Mouse (Mus musculus) kidney, adult 2 months (tissue): ENCODE data around the gene Faim2. TPM values are rescaled to one million over a fixed set of nuclear protein-coding genes. Genes with fewer than 3 reads are reported as not detected.

ENCODE experiments used
- DNase-seq: peaks from one replicate; pipeline ENCODE4 v3.0.0; 2021
- H3K27ac ChIP-seq: fragments of 200-500 bp; 2 replicates; pipeline ENCODE4 v1.5.1; 2012; ENCODE audit warnings: low read depth, low read length, control low read depth, inconsistent platforms; ENCODE audit not compliant: insufficient read depth
- H3K27me3 ChIP-seq: fragments of 200-500 bp; replicated peaks from 2 replicates; pipeline ENCODE4 v1.6.1; 2012; ENCODE audit warnings: mild to moderate bottlenecking, moderate library complexity, low read length, inconsistent platforms; ENCODE audit not compliant: control insufficient read depth, insufficient read depth
- H3K36me3 ChIP-seq: fragments of 200-500 bp; 2 replicates; pipeline ENCODE4 v1.6.1; 2012; ENCODE audit warnings: mild to moderate bottlenecking, moderate library complexity, low read length, inconsistent platforms; ENCODE audit not compliant: control insufficient read depth, insufficient read depth
- H3K4me1 ChIP-seq: fragments of 200-500 bp; 2 replicates; pipeline ENCODE4 v1.6.1; 2011; ENCODE audit warnings: low read length; ENCODE audit not compliant: control insufficient read depth, insufficient read depth
- H3K4me3 ChIP-seq: fragments of 200-500 bp; 2 replicates; pipeline ENCODE4 v1.5.1; 2011; ENCODE audit warnings: mild to moderate bottlenecking, low read depth, low read length, control low read depth; ENCODE audit not compliant: insufficient read depth
- CTCF ChIP-seq: fragments of 200-500 bp; conservative IDR thresholded peaks from 2 replicates; pipeline ENCODE4 v1.5.1; 2011; ENCODE audit warnings: low read depth, mild to moderate bottlenecking, control low read depth, low read length, moderate library complexity, mixed read lengths; ENCODE audit not compliant: insufficient read depth, insufficient read length
- POLR2A ChIP-seq: fragments of 200-500 bp; IDR thresholded peaks from one replicate; pipeline ENCODE4 v1.6.1; 2011; ENCODE audit warnings: low read depth, low read length, control low read depth
- WGBS: fragments of 180-500 bp; shearing (Covaris S2); methylation state at CpG from one replicate; pipeline ENCODE4 v1.1.7; 2018; 5-methylcytosine and 5-hydroxymethylcytosine counted together
- polyA plus RNA-seq: library from polyadenylated mRNA; depleted of rRNA; stranded (reverse); fragments of >200 nt; gene quantifications from 2 replicates; pipeline ENCODE4 v1.2.3, GENCODE M21; 2012

Gene Faim2
- polyA plus RNA-seq, 1 experiment, result 1.3 TPM

DNA sequence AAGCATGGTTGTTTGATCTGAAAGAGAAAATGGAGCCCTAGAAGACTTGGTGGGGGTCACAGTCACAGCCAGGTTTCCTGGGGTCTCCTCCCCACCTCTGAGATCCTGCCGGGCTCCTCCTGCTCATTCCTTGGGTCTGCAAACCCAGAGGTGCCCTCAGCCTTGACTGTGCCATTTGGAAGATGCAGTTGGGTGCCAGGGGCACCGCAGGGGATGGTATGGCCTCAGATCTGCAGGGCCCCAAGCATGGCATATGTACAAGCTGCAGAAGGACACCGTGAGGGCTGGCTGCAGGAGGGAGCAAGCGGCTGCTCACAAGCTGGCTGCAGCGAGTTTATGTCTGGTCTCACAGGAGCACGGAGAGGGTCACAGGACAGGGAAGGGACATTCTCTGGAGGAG, 28.2 kb downstream of the Faim2 start:
- peak; percentile 8 for DNase-seq
- H3K4me1 ChIP-seq, result peaks cover 12% of the 10 kb centered on the region; the same call in 1 of the 2 replicates
- peak overlapping the region; percentile 24 for H3K27ac ChIP-seq
- no peak overlapping the region for H3K4me3 ChIP-seq
- no peaks in the 10 kb centered on the region for H3K27me3 ChIP-seq
- TF ChIP-seq POLR2A, result no peak
- no peak for TF ChIP-seq CTCF
- WGBS, result 48% methylated on average over 6 of the region's 6 CpGs
- H3K36me3 ChIP-seq, result no peaks in the 10 kb centered on the region

DNA sequence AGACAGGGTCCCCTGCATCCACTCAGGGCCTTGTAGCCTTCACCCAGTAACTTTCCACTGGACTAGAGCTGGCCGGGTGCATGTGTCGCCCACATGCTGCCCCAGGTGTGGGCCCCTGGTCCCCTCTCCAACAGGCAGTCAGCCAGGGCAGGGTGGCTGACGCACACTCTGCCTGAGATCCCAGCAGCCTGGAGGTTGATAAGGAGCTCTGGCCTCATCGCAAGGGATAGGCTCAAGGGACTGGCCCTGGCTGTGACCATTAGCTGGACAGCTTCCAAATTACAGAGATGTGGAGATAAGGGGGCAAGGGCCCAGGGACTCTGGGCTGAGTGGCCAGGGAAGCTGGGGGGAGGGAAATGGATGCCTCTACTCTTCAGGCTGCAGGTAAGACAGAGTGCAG, 29.2 kb downstream of the Faim2 start:
- WGBS, result 30% methylated on average over 4 of the region's 4 CpGs
- Histone ChIP-seq H3K4me3 (no peak overlapping the region), H3K27ac (peak overlapping the region; percentile 80), H3K36me3 (no peaks in the 10 kb centered on the region), H3K27me3 (no peaks in the 10 kb centered on the region), H3K4me1 (peaks cover 12% of the 10 kb centered on the region; the same call in 1 of the 2 replicates)
- TF ChIP-seq POLR2A (no peak), CTCF (no peak)
- peak; percentile 80 for DNase-seq

DNA sequence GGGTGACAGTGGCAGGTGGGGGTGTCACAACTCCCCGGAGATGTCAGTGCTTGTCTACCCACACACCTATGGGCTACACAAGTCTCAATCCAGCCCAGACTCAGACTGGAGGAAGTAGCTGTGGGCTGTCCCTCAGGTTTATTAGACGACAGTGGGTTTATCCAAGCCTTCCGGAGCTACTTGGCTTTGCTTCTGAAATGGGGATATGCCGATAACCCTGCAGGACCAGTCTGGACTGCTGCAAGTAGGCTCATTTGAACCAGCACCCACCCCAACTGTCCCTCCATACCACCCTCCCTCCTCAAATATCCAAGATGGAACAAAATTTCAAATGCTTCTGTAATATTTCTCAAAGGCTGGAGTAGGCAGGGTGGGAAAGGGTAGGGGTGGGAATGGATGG, 29.6 kb downstream of the Faim2 start:
- Histone ChIP-seq H3K27ac (peak overlapping the region; percentile 80), H3K36me3 (no peaks in the 10 kb centered on the region), H3K4me1 (peaks cover 12% of the 10 kb centered on the region; the same call in 1 of the 2 replicates), H3K4me3 (no peak overlapping the region), H3K27me3 (no peaks in the 10 kb centered on the region)
- TF ChIP-seq CTCF (no peak), POLR2A (no peak)
- DNase-seq, result no peak
- 50% methylated on average over 4 of the region's 4 CpGs for whole genome bisulfite sequencing

DNA sequence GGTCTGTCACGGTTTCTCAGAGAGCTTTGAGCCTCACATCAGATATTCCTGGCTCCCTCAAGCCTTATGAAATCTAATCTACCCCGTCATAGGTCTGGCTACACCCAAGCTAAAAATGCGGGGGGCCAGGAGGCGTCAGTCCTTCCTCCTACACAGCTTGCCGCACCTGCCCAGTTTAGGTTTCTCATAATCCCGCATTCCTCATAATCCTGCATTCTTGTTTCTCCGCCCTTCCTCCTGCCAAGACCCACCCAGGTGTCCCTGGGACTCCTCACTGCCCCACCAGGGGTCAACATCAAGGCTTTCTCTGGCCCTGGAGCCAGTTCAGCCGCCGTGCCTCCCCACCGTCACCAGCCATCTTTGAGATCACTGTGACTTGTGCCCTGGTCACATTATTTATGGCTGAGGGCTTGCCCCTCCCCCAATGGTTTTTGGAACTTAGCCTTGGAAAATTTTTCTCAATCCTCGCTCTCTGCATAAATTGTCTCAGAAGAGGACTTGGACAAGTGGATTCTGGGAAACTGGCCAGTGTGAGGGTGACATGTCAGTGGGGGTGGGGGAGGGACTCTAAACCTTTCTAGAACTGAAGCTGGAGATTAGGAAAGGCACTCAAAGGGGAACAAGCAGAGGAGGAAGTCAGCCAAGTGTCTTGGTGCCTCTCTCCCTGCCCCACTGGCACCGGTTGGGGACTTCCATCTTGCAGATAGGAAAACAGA, 30.3 kb downstream of the Faim2 start:
- Histone ChIP-seq H3K36me3 (no peaks in the 10 kb centered on the region), H3K4me3 (no peak overlapping the region), H3K27me3 (no peaks in the 10 kb centered on the region), H3K27ac (peak overlapping the region; percentile 80), H3K4me1 (peaks cover 12% of the 10 kb centered on the region; the same call in 1 of the 2 replicates)
- peak; percentile 94 for DNase-seq
- TF ChIP-seq POLR2A, result no peak
- TF ChIP-seq CTCF, result no peak
- 23% methylated on average over 12 of the region's 12 CpGs for WGBS

DNA sequence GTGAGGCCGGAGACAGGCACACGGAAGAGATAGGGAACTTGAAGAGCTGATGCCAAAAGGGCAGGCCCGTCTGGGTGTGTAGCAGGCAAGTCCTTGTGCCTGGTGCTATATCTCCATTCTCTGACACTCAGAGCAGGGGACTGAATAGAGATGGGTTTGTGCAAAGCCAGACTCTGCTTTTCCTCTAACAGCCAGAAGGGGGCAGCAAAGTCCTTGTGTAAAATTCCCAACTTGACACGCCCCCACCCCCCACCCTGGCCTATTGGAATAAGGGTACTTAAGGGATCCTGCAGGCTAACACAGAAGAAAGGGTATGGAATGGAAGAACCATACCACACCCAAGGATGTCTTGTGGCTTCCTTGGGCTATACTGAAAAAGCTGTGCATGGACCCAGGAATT, 30.9 kb downstream of the Faim2 start:
- Histone ChIP-seq H3K4me1 (peaks cover 10% of the 10 kb centered on the region; the same call in 1 of the 2 replicates), H3K36me3 (no peaks in the 10 kb centered on the region), H3K27ac (peak overlapping the region; percentile 78), H3K27me3 (no peaks in the 10 kb centered on the region), H3K4me3 (no peak overlapping the region)
- 12% methylated on average over 4 of the region's 4 CpGs for WGBS
- TF ChIP-seq CTCF (peak; percentile 79), POLR2A (no peak)
- peak; percentile 69 for DNase-seq

DNA sequence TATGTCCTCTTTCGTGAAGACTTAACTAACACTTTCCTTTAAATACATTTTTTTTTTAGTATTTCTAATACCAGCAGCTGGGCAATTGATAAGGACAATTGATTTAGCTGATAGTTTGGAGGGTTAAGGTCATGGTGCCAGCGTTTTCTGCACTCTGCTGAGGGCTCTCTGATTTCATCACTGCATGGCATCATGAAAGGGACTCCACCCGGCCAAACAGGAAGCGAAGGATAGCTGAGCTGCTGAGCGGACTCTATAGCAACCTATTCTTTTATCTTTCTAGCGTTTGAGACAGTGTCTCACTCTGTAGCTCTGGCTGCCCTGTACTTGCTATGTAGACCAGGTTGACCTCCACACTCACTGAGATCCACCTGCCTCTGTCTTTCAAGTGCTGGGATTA, 43.2 kb downstream of the Faim2 start:
- 66% methylated on average over 6 of the region's 6 CpGs for WGBS
- DNase-seq, result no peak
- no peak overlapping the region for H3K27ac ChIP-seq
- TF ChIP-seq POLR2A (no peak), CTCF (no peak)
- H3K27me3 ChIP-seq, result no peaks in the 10 kb centered on the region
- H3K36me3 ChIP-seq, result no peaks in the 10 kb centered on the region
- H3K4me3 ChIP-seq, result no peak overlapping the region
- no peaks in the 10 kb centered on the region for H3K4me1 ChIP-seq

DNA sequence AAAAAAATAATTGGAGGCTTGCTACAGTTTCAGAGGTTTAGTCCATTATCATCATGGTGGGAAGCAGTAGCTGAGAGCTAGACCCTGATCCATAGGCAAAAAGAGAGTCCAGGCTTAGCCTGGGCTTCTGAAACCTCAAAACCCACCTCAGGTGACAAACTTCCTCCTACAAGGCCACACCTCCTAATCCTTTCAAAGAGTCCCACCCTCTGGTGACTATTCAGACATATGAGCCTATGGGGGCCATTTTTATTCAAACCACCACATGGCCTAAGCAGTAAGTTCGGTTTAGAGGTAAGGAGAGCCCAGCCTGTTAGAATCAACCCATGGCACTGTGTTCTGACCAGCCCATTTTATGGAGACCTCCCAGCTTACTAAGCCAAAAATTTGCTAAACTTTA, 52.2 kb downstream of the Faim2 start:
- Histone ChIP-seq H3K27ac (no peak overlapping the region), H3K4me3 (no peak overlapping the region), H3K27me3 (no peaks in the 10 kb centered on the region), H3K36me3 (no peaks in the 10 kb centered on the region), H3K4me1 (peaks cover 4% of the 10 kb centered on the region; the same call in 1 of the 2 replicates)
- no peak for DNase-seq
- WGBS, result 80% methylated on average over 1 of the region's 1 CpGs
- no peak for TF ChIP-seq CTCF
